Mouse (Mus musculus): Measurements from ENCODE around the gene Ggt5. TPM values are rescaled to one million over a fixed set of nuclear protein-coding genes. Genes with fewer than 3 reads are reported as not detected.

The Ggt5 gene
- total RNA-seq, 2 experiments from 2014 or later: 2.4 to 2.8 TPM

DNA sequence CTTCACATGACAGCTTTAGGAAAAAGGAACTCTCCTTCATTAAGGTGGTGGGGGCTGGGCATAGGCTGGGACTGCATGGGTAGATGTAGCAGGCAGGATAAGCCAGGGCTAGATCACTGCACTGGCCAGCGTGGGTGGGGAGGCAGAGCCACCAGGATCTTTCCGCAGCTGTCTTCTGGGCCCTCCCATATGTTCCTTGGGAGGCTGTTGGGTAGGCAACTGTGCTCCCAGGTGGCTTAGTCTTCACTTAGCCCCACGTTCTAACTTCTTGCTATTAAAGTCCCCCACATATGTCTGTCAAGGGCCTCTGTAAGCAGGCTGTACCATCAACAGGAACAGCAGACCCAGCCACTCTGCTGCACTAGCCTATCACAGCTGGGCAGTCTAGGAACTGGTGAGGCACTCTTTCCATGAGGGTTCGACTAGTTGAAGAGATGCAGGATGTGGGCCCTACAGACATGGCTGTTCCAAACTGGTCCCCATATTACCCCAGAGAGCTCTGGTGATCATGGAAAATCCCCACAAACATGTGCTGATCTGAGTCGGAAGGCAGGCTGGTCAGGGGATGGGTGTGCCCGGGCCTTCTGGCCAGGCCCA, 61.3 kb downstream of the Ggt5 start:
- DNase-seq (ENCODE audit: low spot score): no peak

DNA sequence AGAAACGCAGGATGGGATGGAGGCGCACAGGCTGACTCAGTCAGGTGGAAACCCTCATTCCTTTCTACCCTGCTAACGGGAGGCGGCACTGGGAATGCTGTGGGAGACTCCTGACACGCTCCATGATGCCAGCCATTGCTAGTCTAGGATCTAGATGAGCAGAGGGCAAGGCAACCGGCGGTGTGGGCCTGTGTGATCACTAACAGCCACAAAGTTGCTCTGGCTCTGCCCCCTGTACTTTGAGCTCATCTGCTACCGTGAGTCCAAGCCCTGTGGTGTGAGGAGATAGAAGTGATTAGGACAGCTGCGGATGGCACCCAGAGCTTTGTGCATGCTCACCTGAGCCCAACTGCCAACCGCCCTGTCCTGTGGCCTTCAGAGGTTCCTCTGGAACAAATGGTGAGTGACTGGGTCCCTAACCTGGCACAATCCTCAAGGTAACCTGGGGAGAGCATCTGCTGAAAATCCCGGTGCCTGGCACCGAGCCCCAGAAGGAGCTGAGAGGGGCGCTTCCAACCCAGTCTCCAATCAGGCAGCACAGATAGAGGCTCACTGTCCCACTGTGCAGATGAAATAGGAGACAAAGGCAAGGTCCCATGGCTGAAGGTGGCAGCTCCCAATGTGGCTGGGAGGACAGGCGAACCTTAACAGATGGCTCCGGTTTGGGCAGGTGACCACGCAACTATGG, 62.4 kb downstream of the Ggt5 start:
- DNase-seq (ENCODE audit: low spot score): no peak

DNA sequence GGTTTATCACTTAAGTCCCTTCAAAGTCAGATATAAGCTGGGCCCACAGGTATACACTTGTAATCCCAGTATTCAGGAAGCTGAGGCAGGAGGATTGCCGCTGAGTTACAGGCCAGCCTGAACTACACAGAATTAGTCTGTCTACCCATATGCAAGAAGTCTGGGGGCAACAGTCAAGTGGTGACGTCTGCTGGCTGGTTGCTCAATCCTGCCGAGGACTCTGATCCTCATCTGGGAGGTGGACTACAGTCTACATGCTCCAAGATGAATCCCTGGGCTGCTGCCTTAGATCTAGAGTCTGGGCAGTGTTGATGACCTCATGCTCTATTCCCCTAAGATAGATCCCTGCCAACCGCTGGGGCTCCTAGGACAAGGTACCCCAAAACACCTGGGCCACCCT, 64.9 kb downstream of the Ggt5 start:
- DNase-seq (ENCODE audit: low spot score): no peak

DNA sequence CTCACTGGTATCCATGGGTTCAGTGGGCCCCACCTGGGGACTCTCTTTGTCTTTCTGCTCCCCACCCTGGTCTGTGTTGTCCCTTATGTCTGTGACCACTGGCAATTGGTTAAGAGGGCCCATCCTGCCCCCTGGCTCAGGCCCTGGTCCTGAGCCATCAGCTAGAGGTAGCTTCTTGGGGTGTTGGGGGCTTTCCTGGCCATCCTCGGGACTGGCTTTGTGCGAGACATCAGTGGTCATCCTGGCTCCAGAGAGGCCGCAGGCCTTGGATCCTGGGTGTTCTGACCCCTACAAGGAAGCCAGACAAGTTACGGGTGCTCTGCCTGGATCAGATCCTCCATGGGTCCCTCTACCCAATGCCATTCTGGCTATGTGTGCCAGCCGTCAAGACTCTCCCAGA, 68.0 kb downstream of the Ggt5 start:
- no peak for DNase-seq (ENCODE audit: low spot score)

DNA sequence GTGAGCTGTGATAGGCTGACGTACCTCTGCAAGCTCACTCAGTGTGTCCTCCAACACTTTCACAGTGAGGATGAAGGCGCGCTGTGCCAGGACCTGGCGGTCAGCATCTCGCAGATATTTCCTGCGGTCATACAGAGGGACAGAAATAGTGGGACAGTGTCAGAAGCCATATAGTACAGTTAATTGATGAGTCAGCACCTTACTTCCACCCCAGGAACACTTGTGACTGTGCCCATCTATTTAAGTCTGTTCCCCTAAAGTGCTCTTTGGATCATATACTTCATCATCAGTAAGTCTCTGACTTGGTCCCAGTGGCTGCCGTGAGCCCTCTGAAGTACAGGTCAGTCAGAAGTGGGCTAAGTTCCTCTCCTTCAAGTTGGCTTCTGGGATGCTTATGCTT, 68.6 kb downstream of the Ggt5 start:
- DNase-seq (ENCODE audit: low spot score): no peak

DNA sequence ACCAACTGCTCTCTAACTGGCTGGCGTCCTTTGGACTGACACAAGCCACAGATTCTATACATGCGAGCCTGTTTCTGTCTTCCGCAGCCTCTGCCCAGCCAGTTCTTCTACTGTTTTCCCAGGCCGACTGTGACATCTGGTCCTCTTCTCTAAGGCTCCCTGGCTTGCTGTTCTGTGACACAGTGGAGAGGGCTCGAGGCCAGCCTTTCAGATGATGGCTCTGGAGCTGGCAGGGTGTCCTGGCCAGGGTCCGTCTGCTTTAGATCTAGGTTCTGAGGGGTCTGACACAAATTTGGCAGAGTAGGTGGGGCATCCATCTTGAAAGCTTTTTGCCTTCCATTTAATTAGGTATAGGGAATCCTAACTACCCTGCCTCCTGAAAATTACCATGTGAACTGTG, 72.2 kb downstream of the Ggt5 start:
- no peak for DNase-seq (ENCODE audit: low spot score)

DNA sequence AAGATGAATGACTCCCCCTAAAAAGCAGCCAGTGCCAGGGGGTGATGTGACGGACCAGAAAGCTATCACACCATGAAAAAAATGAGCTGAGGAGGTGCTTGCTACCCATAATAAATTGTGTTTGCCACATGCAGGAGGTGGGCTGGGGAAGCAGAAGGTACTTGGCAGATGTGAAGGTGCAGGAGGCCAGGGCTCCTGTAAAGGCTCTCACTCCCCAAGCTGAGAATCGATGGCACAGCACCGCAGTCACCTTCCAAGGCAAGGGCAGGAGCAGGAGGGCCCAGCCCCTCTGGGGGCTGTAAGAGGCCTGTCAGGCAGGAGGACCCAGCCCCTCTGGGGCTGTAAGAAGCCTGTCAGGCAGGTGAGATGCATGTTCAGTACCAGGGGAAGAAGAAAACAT, 72.7 kb downstream of the Ggt5 start:
- no peak for DNase-seq (ENCODE audit: low spot score)

DNA sequence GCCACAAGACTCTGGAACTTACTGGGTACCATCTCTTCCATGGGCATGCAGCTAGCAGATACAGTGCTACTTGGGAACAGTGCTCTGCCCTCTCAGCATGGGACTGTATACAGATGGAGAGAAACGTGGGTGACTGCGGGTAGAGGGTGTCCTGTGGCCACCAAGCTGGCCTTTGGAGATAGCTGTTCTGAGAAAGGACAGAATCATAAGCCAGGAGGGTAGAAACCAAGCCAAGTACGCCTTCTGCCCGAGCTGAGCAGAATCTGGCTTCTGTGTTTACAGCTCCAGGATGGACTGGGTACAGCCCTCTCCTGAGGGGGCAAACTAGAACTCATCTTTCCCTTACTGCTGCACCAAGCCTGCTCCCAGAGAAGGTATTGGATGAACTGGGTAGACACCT, 73.4 kb downstream of the Ggt5 start:
- no peak for DNase-seq (ENCODE audit: low spot score)

- no peak for DNase-seq (ENCODE audit: low spot score)
Observed at GRCm38 (mm10) chr10:75664673-75665270, 75.6 kb downstream of the Ggt5 start.

- no peak for DNase-seq (ENCODE audit: low spot score)
Observed at GRCm38 (mm10) chr10:75666451-75667030, 77.4 kb downstream of the Ggt5 start.

Other genes with a start within 250 kb of the Ggt5 start
- gene Upb1, start 188.2 kb upstream of the Ggt5 start, total RNA-seq (2021): under 1 TPM in 1 of 2 experiments, not detected in 1; 0.17 TPM
- gene Snrpd3, start 71.8 kb upstream of the Ggt5 start, total RNA-seq (2021): 10 to 100 TPM; 76.2 to 80.2 TPM
- gene Gucd1, start 71.4 kb upstream of the Ggt5 start, total RNA-seq (2021): 10 to 100 TPM; 43.6 to 61.5 TPM
- gene Lrrc75b, start 29.0 kb upstream of the Ggt5 start, total RNA-seq (2021): under 1 TPM; 0.11 to 0.12 TPM
- under 1 TPM in 1 of 2 experiments, not detected in 1; 0.78 TPM for gene Ggt1, start 27.7 kb upstream of the Ggt5 start, total RNA-seq (2021)
- 1 to 10 TPM; 1.8 to 2.3 TPM for gene Susd2, start 54.7 kb downstream of the Ggt5 start, total RNA-seq (2021)
- 1 to 10 TPM; 7.7 to 8.0 TPM for gene Cabin1, start 175.0 kb downstream of the Ggt5 start, total RNA-seq (2021)
- gene Ddt, start 184.1 kb downstream of the Ggt5 start, total RNA-seq (2021): 10 to 100 TPM; 30.6 to 38.3 TPM
- not detected for gene Gm20441, start 191.6 kb downstream of the Ggt5 start, total RNA-seq (2021)
- gene Gstt3, start 192.1 kb downstream of the Ggt5 start, total RNA-seq (2021): 1 to 10 TPM; 1.8 to 2.5 TPM
- gene Gstt1, start 209.2 kb downstream of the Ggt5 start, total RNA-seq (2021): 1 to 10 TPM; 6.0 to 8.0 TPM
- gene Gstt4, start 233.2 kb downstream of the Ggt5 start, total RNA-seq (2021): not detected
- 1 to 10 TPM; 2.6 to 3.4 TPM for gene Gstt2, start 248.1 kb downstream of the Ggt5 start, total RNA-seq (2021)